Mouse (Mus musculus) embryonic facial prominence, embryonic 13.5 days (tissue): ENCODE data around the gene Dnajb14. TPM values are rescaled to one million over a fixed set of nuclear protein-coding genes. Genes with fewer than 3 reads are reported as not detected.
"Not testable (repeated sequence)": the region's sequence is repeated elsewhere in the genome, so short reads cannot be mapped to it uniquely, and the experiment has no call there.

ENCODE experiments used
- ATAC-seq: fragments of 200-750 bp; cut with Nextera tagmentation; 2 replicates; pipeline ENCODE4 v1.8.0; 2017; ENCODE audit warnings: low read depth; ENCODE audit not compliant: insufficient number of reproducible peaks, insufficient read depth, low FRiP score, low TSS enrichment
- H3K27ac ChIP-seq: fragments of 300-500 bp; sonication (generic); 2 replicates; pipeline ENCODE4 v1.5.1; 2015; ENCODE audit warnings: moderate library complexity, mild to moderate bottlenecking, inconsistent platforms
- H3K27me3 ChIP-seq: fragments of 300-500 bp; sonication (generic); 2 replicates; pipeline ENCODE4 v1.6.1; 2015; ENCODE audit warnings: mild to moderate bottlenecking, inconsistent platforms
- H3K36me3 ChIP-seq: fragments of 300-500 bp; sonication (generic); 2 replicates; pipeline ENCODE4 v1.6.1; 2015; ENCODE audit warnings: mild to moderate bottlenecking, inconsistent platforms
- H3K4me1 ChIP-seq: fragments of 300-500 bp; sonication (generic); 2 replicates; pipeline ENCODE4 v1.6.1; 2015; ENCODE audit warnings: inconsistent platforms
- H3K4me2 ChIP-seq: fragments of 300-500 bp; sonication (generic); 2 replicates; pipeline ENCODE4 v1.6.1; 2015; ENCODE audit warnings: moderate library complexity, mild to moderate bottlenecking, inconsistent platforms
- H3K4me3 ChIP-seq: fragments of 300-500 bp; sonication (generic); 2 replicates; pipeline ENCODE4 v1.5.1; 2015; ENCODE audit warnings: mild to moderate bottlenecking, inconsistent platforms
- H3K9ac ChIP-seq: fragments of 300-500 bp; sonication (generic); 2 replicates; pipeline ENCODE4 v1.6.1; 2015; ENCODE audit warnings: mild to moderate bottlenecking, inconsistent platforms
- H3K9me3 ChIP-seq: fragments of 300-500 bp; sonication (generic); 2 replicates; pipeline ENCODE4 v1.6.1; 2016; ENCODE audit warnings: inconsistent platforms
- WGBS: fragments of 180-500 bp; shearing (Covaris S2); methylation state at CpG from one replicate; pipeline ENCODE4 v1.1.7; 2015; ENCODE audit warnings: mixed read lengths; 5-methylcytosine and 5-hydroxymethylcytosine counted together
- polyA plus RNA-seq: library from polyadenylated mRNA; unstranded; fragments of >200 nt; fragmentation: Nextera tagmentation; extraction: Ambion mirVana; gene quantifications from 2 replicates; pipeline ENCODE4 v1.2.1, GENCODE M21; 2015

Gene Dnajb14
- polyA plus RNA-seq, 1 experiment from 2014 or later = 9.9 TPM

DNA sequence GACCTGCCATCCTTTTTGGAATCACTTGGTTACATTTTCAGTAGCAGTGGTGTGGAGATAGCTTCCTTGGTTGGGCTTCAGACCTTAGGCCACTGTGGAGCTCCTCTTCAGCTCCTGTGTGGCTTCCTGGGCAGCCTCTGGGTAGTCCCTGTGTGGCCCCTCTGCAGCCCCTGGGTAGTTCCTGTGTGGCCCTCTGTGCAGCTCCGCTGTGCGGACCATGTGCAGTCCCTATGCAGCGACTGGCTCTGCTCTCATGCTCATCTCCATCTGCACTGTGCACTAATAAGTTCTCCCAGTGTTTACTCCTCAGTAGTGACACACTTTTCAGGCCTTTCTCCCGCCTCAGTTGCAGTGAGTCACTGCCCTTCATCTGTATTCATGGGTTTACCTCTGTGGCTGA lies 24.6 kb downstream of the Dnajb14 start:
- Histone ChIP-seq H3K9me3 (no peaks in the 10 kb centered on the region), H3K4me3 (no peak overlapping the region), H3K4me2 (no peak overlapping the region), H3K9ac (no peak overlapping the region), H3K27ac (no peak overlapping the region), H3K36me3 (peaks cover 46% of the 10 kb centered on the region), H3K4me1 (no peaks in the 10 kb centered on the region), H3K27me3 (no peaks in the 10 kb centered on the region)
- 90% methylated on average over 4 of the region's 4 CpGs for WGBS
- no peak for ATAC-seq

DNA sequence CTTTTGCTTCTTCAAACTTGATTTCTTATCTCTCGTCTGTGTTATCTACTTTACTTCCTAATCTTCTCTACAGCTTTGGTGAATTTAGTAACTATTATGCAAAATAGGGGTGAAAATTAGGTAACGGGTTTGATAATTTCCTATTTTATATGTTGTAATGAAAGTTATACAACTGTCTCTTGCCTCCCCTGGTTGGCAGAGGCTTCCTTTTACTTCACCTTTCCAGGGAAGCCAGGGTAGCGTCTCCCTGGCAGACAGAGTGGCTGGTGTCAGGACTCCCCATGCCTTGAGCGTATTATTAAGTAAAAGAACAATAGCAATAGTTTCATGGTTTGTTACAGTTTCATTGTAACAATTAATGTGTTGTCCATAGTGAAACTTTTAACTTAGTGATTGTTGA lies 26.3 kb downstream of the Dnajb14 start:
- Histone ChIP-seq H3K27ac (no peak overlapping the region), H3K9me3 (no peaks in the 10 kb centered on the region), H3K9ac (no peak overlapping the region), H3K4me3 (no peak overlapping the region), H3K4me1 (no peaks in the 10 kb centered on the region), H3K27me3 (no peaks in the 10 kb centered on the region), H3K4me2 (no peak overlapping the region), H3K36me3 (peaks cover 55% of the 10 kb centered on the region)
- WGBS = 92% methylated on average over 4 of the region's 4 CpGs
- ATAC-seq = no peak

- Histone ChIP-seq H3K4me1 (no peaks in the 10 kb centered on the region), H3K9ac (no peak overlapping the region), H3K27ac (no peak overlapping the region), H3K36me3 (peaks cover 43% of the 10 kb centered on the region), H3K27me3 (no peaks in the 10 kb centered on the region), H3K4me3 (no peak overlapping the region), H3K9me3 (no peaks in the 10 kb centered on the region), H3K4me2 (no peak overlapping the region)
- ATAC-seq = no peak
- 90% methylated on average over 3 of the region's 3 CpGs for WGBS
These were observed 27.7 kb downstream of the Dnajb14 start for GRCm38 (mm10) chr3:137895196-137895595.

GRCm38 (mm10) chr3:137896386-137896785 lies 28.9 kb downstream of the Dnajb14 start:
- 87% methylated on average over 4 of the region's 4 CpGs for WGBS
- Histone ChIP-seq H3K27ac (no peak overlapping the region), H3K36me3 (peaks cover 45% of the 10 kb centered on the region), H3K4me3 (no peak overlapping the region), H3K9ac (no peak overlapping the region), H3K9me3 (no peaks in the 10 kb centered on the region), H3K4me1 (no peaks in the 10 kb centered on the region), H3K4me2 (no peak overlapping the region), H3K27me3 (no peaks in the 10 kb centered on the region)
- no peak for ATAC-seq

GRCm38 (mm10) chr3:137896867-137897266 lies 29.4 kb downstream of the Dnajb14 start:
- peaks cover 47% of the 10 kb centered on the region for H3K36me3 ChIP-seq
- no peaks in the 10 kb centered on the region for H3K27me3 ChIP-seq
- no peak overlapping the region for H3K4me3 ChIP-seq
- no peaks in the 10 kb centered on the region for H3K9me3 ChIP-seq
- 93% methylated on average over 3 of the region's 3 CpGs for WGBS
- no peaks in the 10 kb centered on the region for H3K4me1 ChIP-seq
- H3K9ac ChIP-seq = no peak overlapping the region
- no peak for ATAC-seq
- no peak overlapping the region for H3K4me2 ChIP-seq
- no peak overlapping the region for H3K27ac ChIP-seq

- no peaks in the 10 kb centered on the region for H3K9me3 ChIP-seq
- no peak overlapping the region for H3K27ac ChIP-seq
- H3K36me3 ChIP-seq = peaks cover 55% of the 10 kb centered on the region
- no peaks in the 10 kb centered on the region for H3K4me1 ChIP-seq
- no peak overlapping the region for H3K4me2 ChIP-seq
- no peaks in the 10 kb centered on the region for H3K27me3 ChIP-seq
- no peak overlapping the region for H3K4me3 ChIP-seq
- no peak overlapping the region for H3K9ac ChIP-seq
- 88% methylated on average over 5 of the region's 5 CpGs for WGBS
- no peak for ATAC-seq
These were observed 30.2 kb downstream of the Dnajb14 start for GRCm38 (mm10) chr3:137897685-137898084.

DNA sequence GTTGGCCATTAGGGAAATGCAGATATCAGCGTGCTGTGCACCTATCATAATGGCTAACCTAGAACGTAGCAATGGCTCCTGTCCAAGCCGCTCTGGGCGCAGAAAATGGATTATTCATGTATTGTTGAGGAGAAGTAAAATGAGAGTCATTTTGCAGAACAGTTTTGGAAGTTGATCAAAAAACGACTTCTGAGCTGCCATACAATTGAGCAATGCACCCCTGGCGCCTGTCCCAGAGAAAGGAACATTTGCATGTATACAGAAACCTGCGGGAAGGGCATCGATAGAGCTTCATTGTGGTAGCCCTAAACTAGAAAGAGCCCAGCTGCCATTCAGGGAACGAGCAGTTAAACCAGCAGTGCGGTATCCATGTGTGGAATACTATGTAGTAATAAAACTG lies 32.7 kb downstream of the Dnajb14 start:
- Histone ChIP-seq H3K4me3 (no peak overlapping the region), H3K4me2 (no peak overlapping the region), H3K36me3 (peaks cover 59% of the 10 kb centered on the region), H3K9me3 (no peaks in the 10 kb centered on the region), H3K27me3 (no peaks in the 10 kb centered on the region), H3K4me1 (no peaks in the 10 kb centered on the region), H3K27ac (no peak overlapping the region; the same call in 1 of the 2 replicates), H3K9ac (no peak overlapping the region)
- no peak for ATAC-seq
- WGBS = 76% methylated on average over 10 of the region's 10 CpGs

- Histone ChIP-seq H3K4me3 (no peak overlapping the region), H3K4me1 (peaks cover 8% of the 10 kb centered on the region; the same call in 1 of the 2 replicates), H3K9me3 (no peaks in the 10 kb centered on the region), H3K9ac (no peak overlapping the region), H3K4me2 (no peak overlapping the region), H3K36me3 (peaks cover 23% of the 10 kb centered on the region), H3K27ac (no peak overlapping the region), H3K27me3 (no peaks in the 10 kb centered on the region)
- no peak for ATAC-seq
- WGBS = 63% methylated on average over 2 of the region's 2 CpGs
These were observed 45.6 kb downstream of the Dnajb14 start for GRCm38 (mm10) chr3:137913093-137913492.

DNA sequence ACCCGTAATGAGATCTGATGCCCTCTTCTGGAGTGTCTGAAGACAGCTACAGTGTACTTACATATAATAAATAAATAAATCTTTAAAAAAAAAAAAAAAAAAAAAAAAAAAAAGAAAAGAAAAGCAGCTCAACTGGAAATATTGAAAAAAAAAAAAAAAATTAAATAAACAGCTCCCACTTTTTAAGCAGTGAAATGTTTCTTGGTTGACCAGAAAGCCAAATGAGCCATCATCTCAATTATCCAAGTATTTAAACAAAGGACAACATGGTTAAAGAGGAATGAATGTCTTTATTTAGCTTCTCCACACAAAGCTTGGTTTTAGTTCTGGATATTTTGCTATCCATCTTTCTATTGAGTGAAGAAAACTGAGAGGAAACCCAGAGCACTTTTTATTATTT lies 47.1 kb downstream of the Dnajb14 start:
- not testable (repeated sequence) for ATAC-seq, H3K27me3 ChIP-seq, H3K4me3 ChIP-seq, H3K4me2 ChIP-seq, H3K27ac ChIP-seq, H3K9me3 ChIP-seq, H3K9ac ChIP-seq
- H3K4me1 ChIP-seq = peaks cover 15% of the 10 kb centered on the region
- peaks cover 17% of the 10 kb centered on the region for H3K36me3 ChIP-seq
- 83% methylated on average over 1 of the region's 1 CpGs for WGBS

DNA sequence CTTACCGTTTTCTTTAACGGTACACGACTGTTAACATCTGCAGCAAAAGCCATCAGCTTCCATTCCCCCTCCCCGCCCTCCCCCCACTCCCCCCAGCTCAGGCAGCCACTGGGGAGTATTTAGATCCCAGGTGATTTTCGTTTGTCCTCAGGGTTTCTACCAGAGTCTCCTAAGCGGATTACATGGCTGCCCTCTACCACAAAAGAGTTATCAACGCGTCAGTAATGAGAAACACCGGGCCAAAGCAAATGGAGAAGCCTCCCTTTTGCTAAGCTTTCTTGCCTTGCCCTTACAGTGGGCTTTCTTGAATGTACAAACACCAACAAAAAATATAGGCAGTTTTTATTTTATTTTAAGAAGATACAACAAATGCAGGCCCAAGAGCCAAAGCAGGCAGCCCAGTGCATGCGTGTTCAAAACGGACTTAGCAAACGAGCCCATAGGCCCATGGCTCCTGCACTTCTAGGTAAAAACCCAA lies 50.3 kb downstream of the Dnajb14 start:
- Histone ChIP-seq H3K9ac (peak overlapping the region; percentile 84), H3K27ac (peak overlapping the region; percentile 87), H3K27me3 (no peaks in the 10 kb centered on the region), H3K36me3 (peaks cover 12% of the 10 kb centered on the region; the same call in 1 of the 2 replicates), H3K9me3 (no peaks in the 10 kb centered on the region), H3K4me3 (peak overlapping the region; percentile 92), H3K4me2 (peak overlapping the region; percentile 71), H3K4me1 (peaks cover 16% of the 10 kb centered on the region)
- ATAC-seq = 0 out of 2 replicates have a peak, but pooled peaks have one; percentile 49
- 7% methylated on average over 12 of the region's 12 CpGs for WGBS

- peaks cover 12% of the 10 kb centered on the region; the same call in 1 of the 2 replicates for H3K36me3 ChIP-seq
- WGBS = under 1% methylated on average over 47 of the region's 47 CpGs
These were observed 50.9 kb downstream of the Dnajb14 start, which contains the start of gene Lamtor3 for GRCm38 (mm10) chr3:137918172-137918931. TSS of gene Lamtor3 (plus strand) at chr3:137918506.

GRCm38 (mm10) chr3:137918932-137919311 lies 51.4 kb downstream of the Dnajb14 start:
- no peaks in the 10 kb centered on the region for H3K27me3 ChIP-seq
- H3K4me3 ChIP-seq = peak overlapping the region; percentile 92
- no peak for ATAC-seq
- H3K36me3 ChIP-seq = peaks cover 18% of the 10 kb centered on the region
- H3K9ac ChIP-seq = peak overlapping the region; percentile 84
- H3K27ac ChIP-seq = peak overlapping the region; percentile 87
- 13% methylated on average over 6 of the region's 6 CpGs for WGBS
- no peaks in the 10 kb centered on the region for H3K9me3 ChIP-seq
- peaks cover 16% of the 10 kb centered on the region for H3K4me1 ChIP-seq
- H3K4me2 ChIP-seq = peak overlapping the region; percentile 71

More at GRCm38 (mm10) chr3:137918172-137918931, 50.9 kb downstream of the Dnajb14 start, which contains the start of gene Lamtor3:
- peak within 1 kb of the TSS; percentile 92 for H3K4me3 ChIP-seq
- peak within 1 kb of the TSS; percentile 84 for H3K9ac ChIP-seq
- H3K4me2 ChIP-seq = peak within 1 kb of the TSS; percentile 71
- peaks cover 16% of the 10 kb centered on the region for H3K4me1 ChIP-seq
- no peaks in the 10 kb centered on the region for H3K27me3 ChIP-seq
- no peaks in the 10 kb centered on the region for H3K9me3 ChIP-seq
- ATAC-seq = peak; percentile 63
- peak within 1 kb of the TSS; percentile 87 for H3K27ac ChIP-seq
